Mouse (Mus musculus): ENCODE data around the gene Rcsd1. TPM values are rescaled to one million over a fixed set of nuclear protein-coding genes. Genes with fewer than 3 reads are reported as not detected.
A peak's percentile ranks its signal among the peaks of the same experiment; 100 is the strongest.

Rcsd1 gene
- polyA plus RNA-seq, 1 experiment, result 0.04 TPM

DNA sequence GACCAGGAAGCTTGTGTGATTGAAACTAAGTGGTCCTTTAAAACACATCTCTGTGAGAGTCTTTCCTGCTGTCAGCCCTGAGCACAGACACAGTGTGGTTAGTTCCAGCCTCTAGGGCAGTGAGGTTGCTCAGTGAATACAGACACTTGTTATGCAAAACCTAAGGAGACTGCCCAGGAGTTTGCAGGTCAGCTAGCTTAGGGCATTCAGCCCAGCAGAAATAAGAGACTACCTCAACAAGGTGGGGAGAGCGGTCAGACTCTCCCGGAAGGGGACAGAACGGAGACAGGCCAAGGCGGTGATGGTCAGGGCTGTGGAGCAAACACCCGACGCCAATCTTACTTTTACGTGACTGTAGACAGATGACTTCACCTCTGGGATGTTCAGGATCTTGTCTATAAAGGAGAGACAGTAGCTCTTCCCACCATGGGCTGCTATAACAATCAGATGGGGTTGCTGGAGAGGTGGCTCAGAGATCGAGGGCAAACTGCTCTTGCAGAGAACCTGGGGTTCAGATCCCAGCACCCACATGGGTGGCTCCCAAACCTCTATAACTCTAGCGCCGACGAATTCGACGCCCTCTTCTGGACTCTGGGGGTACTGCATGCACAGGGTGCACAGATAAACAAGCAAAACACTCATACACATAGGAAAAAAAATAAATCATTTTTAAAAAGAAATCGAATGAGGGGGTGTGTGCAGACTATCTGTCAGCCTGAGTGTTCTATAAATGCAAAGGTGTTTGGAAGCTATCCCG is 30.5 kb downstream of the Rcsd1 start:
- H3K27me3 ChIP-seq (ENCODE audit: control insufficient read depth, insufficient read depth, insufficient read length), result peaks cover 53% of the 10 kb centered on the region
- H3ac ChIP-seq (ENCODE audit: control insufficient read depth, insufficient read length), result no peak overlapping the region
- no peak overlapping the region for H3K4me3 ChIP-seq
- no peaks in the 10 kb centered on the region for H3K79me2 ChIP-seq (ENCODE audit: control insufficient read depth, insufficient read depth)
- TF ChIP-seq TCF12 (IDR thresholded peaks at IDR 0.05; ENCODE audit: insufficient read depth, poor library complexity, severe bottlenecking) (no peak), USF1 (IDR thresholded peaks at IDR 0.05; ENCODE audit: low read depth) (no peak), POLR2AphosphoS2 (IDR thresholded peaks at IDR 0.05; ENCODE audit: insufficient read length, low read depth) (no peak), MAX (IDR thresholded peaks at IDR 0.05; ENCODE audit: low read depth) (no peak), CEBPB (IDR thresholded peaks at IDR 0.05; ENCODE audit: insufficient read depth, poor library complexity, severe bottlenecking) (no peak), POLR2A (IDR thresholded peaks at IDR 0.05; ENCODE audit: insufficient read length, low read depth) (no peak), SRF (IDR thresholded peaks at IDR 0.05; ENCODE audit: control insufficient read depth, insufficient read length, low read depth) (no peak), E2F4 (IDR thresholded peaks at IDR 0.05; ENCODE audit: insufficient read depth) (no peak), TCF3 (IDR thresholded peaks at IDR 0.05; ENCODE audit: insufficient read length, low read depth) (no peak)
- H3K4me2 ChIP-seq (ENCODE audit: low read depth), result no peak overlapping the region
- H3K36me3 ChIP-seq (ENCODE audit: control insufficient read depth, insufficient read depth), result no peaks in the 10 kb centered on the region

DNA sequence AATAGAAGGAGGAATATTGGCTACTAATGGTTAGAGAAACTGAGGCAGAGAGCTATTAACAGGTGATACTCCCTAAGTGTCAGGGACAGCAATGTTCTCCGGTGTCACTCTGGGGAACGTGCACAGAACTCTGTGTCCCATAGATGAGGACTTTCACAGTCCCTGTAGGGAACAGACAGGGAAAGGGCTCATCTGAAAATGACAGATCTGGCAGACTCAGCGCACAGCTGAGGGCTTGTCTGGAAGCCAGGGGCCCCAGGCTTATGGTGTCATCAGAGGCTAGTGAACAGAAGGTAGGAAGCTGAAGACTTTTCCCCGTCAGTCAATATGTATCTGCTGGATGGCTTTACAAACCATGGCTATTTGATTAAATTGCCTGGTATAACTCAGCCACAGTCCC is 32.0 kb downstream of the Rcsd1 start:
- Histone ChIP-seq H3K27me3 (ENCODE audit: control insufficient read depth, insufficient read depth, insufficient read length) (peaks cover 49% of the 10 kb centered on the region), H3K36me3 (ENCODE audit: control insufficient read depth, insufficient read depth) (no peaks in the 10 kb centered on the region), H3K4me3 (no peak overlapping the region), H3ac (ENCODE audit: control insufficient read depth, insufficient read length) (no peak overlapping the region), H3K4me2 (ENCODE audit: low read depth) (peak overlapping the region; percentile 12), H3K79me2 (ENCODE audit: control insufficient read depth, insufficient read depth) (no peaks in the 10 kb centered on the region)
- no peak for TF ChIP-seq REST (IDR thresholded peaks at IDR 0.05; ENCODE audit: insufficient read depth, insufficient read length)
- no peak for TF ChIP-seq TCF3 (IDR thresholded peaks at IDR 0.05; ENCODE audit: insufficient read length, low read depth)
- no peak for TF ChIP-seq USF1 (IDR thresholded peaks at IDR 0.05; ENCODE audit: low read depth)
- TF ChIP-seq POLR2AphosphoS2 (IDR thresholded peaks at IDR 0.05; ENCODE audit: insufficient read length, low read depth), result no peak
- no peak for TF ChIP-seq E2F4 (IDR thresholded peaks at IDR 0.05; ENCODE audit: insufficient read depth)
- TF ChIP-seq MYOG (IDR thresholded peaks at IDR 0.05; ENCODE audit: control insufficient read depth in 1 of 3, insufficient read depth in 1 of 3, insufficient read length in 2 of 3, low read depth in 2 of 3), result no peak
- no peak for TF ChIP-seq TCF12 (IDR thresholded peaks at IDR 0.05; ENCODE audit: insufficient read depth, poor library complexity, severe bottlenecking)
- TF ChIP-seq CEBPB (IDR thresholded peaks at IDR 0.05; ENCODE audit: insufficient read depth, poor library complexity, severe bottlenecking), result no peak
- TF ChIP-seq MYOD1 (IDR thresholded peaks at IDR 0.05; ENCODE audit: control insufficient read depth in 1 of 3, insufficient read length in 2 of 3, low read depth in 2 of 3), result no peak
- no peak for TF ChIP-seq MAX (IDR thresholded peaks at IDR 0.05; ENCODE audit: low read depth)
- TF ChIP-seq SRF (IDR thresholded peaks at IDR 0.05; ENCODE audit: control insufficient read depth, insufficient read length, low read depth), result no peak

DNA sequence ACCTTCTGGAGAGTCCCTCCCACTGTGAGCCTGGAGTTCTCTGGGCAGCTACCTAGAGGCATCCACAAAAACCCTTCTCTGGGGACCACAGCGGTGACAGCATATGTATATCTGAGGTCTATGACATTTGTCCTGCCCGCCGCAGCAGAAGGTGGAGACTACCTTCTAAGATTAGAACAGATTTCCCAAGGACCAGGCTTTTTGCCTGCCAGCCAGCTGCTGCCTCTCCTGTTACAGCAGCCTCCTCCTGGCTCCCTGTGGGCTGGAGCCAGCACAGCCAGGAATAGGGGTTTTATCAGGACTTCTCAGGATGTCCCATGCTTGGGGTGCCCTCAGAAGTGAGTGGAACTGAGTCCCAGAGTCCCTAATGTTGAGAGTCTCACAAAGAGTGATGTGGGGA is 32.6 kb downstream of the Rcsd1 start:
- H3K36me3 ChIP-seq (ENCODE audit: control insufficient read depth, insufficient read depth), result no peaks in the 10 kb centered on the region
- no peaks in the 10 kb centered on the region for H3K79me2 ChIP-seq (ENCODE audit: control insufficient read depth, insufficient read depth)
- H3K27me3 ChIP-seq (ENCODE audit: control insufficient read depth, insufficient read depth, insufficient read length), result peaks cover 43% of the 10 kb centered on the region
- H3K4me3 ChIP-seq, result no peak overlapping the region
- TF ChIP-seq USF1 (IDR thresholded peaks at IDR 0.05; ENCODE audit: low read depth) (no peak), TCF12 (IDR thresholded peaks at IDR 0.05; ENCODE audit: insufficient read depth, poor library complexity, severe bottlenecking) (peak; percentile 3), MYOG (IDR thresholded peaks at IDR 0.05; ENCODE audit: control insufficient read depth in 1 of 3, insufficient read depth in 1 of 3, insufficient read length in 2 of 3, low read depth in 2 of 3) (peak in 2 of 3 experiments; percentile 52 to 62), MYOD1 (IDR thresholded peaks at IDR 0.05; ENCODE audit: control insufficient read depth in 1 of 3, insufficient read length in 2 of 3, low read depth in 2 of 3) (peak in 1 of 3 experiments; percentile 64), E2F4 (IDR thresholded peaks at IDR 0.05; ENCODE audit: insufficient read depth) (no peak)
- H3ac ChIP-seq (ENCODE audit: control insufficient read depth, insufficient read length), result no peak overlapping the region
- H3K4me2 ChIP-seq (ENCODE audit: low read depth), result peak overlapping the region; percentile 12

DNA sequence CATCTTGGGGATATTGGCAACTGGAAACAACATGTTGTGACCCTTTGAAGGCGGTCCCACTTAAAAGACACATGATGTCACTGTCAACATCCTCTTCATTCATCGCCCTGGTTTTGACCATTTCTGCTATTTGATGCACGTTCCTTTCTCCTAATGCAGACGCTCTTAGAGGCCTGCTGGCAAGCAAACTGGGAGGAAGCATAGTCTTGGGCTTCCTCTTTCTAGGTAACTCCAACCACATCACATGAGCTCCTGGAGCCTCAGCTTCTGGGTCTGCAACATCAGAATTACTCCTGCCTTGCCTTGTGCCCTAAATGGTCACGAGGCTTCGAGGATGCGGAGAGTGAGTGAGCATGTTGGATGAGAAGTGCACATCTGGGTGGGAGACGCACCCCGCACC is 34.4 kb downstream of the Rcsd1 start:
- TF ChIP-seq TCF3 (IDR thresholded peaks at IDR 0.05; ENCODE audit: insufficient read length, low read depth) (no peak), CEBPB (IDR thresholded peaks at IDR 0.05; ENCODE audit: insufficient read depth, poor library complexity, severe bottlenecking) (no peak), SRF (IDR thresholded peaks at IDR 0.05; ENCODE audit: control insufficient read depth, insufficient read length, low read depth) (no peak), POLR2AphosphoS2 (IDR thresholded peaks at IDR 0.05; ENCODE audit: insufficient read length, low read depth) (no peak), MYOG (IDR thresholded peaks at IDR 0.05; ENCODE audit: control insufficient read depth in 1 of 3, insufficient read depth in 1 of 3, insufficient read length in 2 of 3, low read depth in 2 of 3) (no peak), TCF12 (IDR thresholded peaks at IDR 0.05; ENCODE audit: insufficient read depth, poor library complexity, severe bottlenecking) (no peak), REST (IDR thresholded peaks at IDR 0.05; ENCODE audit: insufficient read depth, insufficient read length) (no peak), MYOD1 (IDR thresholded peaks at IDR 0.05; ENCODE audit: control insufficient read depth in 1 of 3, insufficient read length in 2 of 3, low read depth in 2 of 3) (no peak), USF1 (IDR thresholded peaks at IDR 0.05; ENCODE audit: low read depth) (no peak), MAX (IDR thresholded peaks at IDR 0.05; ENCODE audit: low read depth) (no peak), POLR2A (IDR thresholded peaks at IDR 0.05; ENCODE audit: insufficient read length, low read depth) (no peak), E2F4 (IDR thresholded peaks at IDR 0.05; ENCODE audit: insufficient read depth) (no peak)
- H3ac ChIP-seq (ENCODE audit: control insufficient read depth, insufficient read length), result no peak overlapping the region
- H3K36me3 ChIP-seq (ENCODE audit: control insufficient read depth, insufficient read depth), result no peaks in the 10 kb centered on the region
- H3K27me3 ChIP-seq (ENCODE audit: control insufficient read depth, insufficient read depth, insufficient read length), result peaks cover 37% of the 10 kb centered on the region
- H3K4me2 ChIP-seq (ENCODE audit: low read depth), result no peak overlapping the region
- H3K4me3 ChIP-seq, result no peak overlapping the region
- no peaks in the 10 kb centered on the region for H3K79me2 ChIP-seq (ENCODE audit: control insufficient read depth, insufficient read depth)

All from myocyte (in vitro differentiated cells).